In genomic region chr11:59514381-59514780, GRCm38 (mm10) we compare ENCODE assay signal across 18 mouse cellular contexts. TPM values are rescaled to one million over a fixed set of nuclear protein-coding genes. Genes with fewer than 3 reads are reported as not detected.
A peak's percentile ranks its signal among the peaks of the same experiment; 100 is the strongest.
DNase-seq lines count a peak whose midpoint lies in the region; ATAC-seq and TF ChIP-seq lines count a peak whose summit lies in the region.
"Had no signal": no experiment of that assay in that cellular context is flagged by ENCODE, and none has a peak within 500 bp of the region (broad histone marks: within the 10 kb centered on the region; RNA-seq: fewer than 3 reads in every experiment).

No protein-coding gene starts in this region.

- no peak for DNase-seq in heart, postnatal 25 days (ENCODE audit: low spot score)
- no peak for DNase-seq in embryonic facial prominence, embryonic 10.5 days (ENCODE audit: low spot score)
- peak; percentile 44 for DNase-seq in heart, postnatal 0 days (ENCODE audit: low spot score)
- no peak for DNase-seq in frontal cortex, postnatal 36 days (ENCODE audit: low spot score in 2 of 2)
- DNase-seq in embryo, embryonic 11 days, result no peak
- DNase-seq: adrenal gland, postnatal 14 days; cerebellum, adult 11 months; cerebellum, postnatal 10 days; right cerebral cortex, postnatal 4 days had no signal

- intact Hi-C loops in heart, postnatal 25 days (cut with DNase I), result no loop called here

- 0 out of 2 replicates have a peak overlapping the region, but pooled peaks have one; percentile 13 for H3K9ac ChIP-seq in heart, embryonic 12.5 days
- H3K9ac ChIP-seq in ES-Bruce4 (ENCODE audit: low read depth, poor library complexity, severe bottlenecking), result no peak overlapping the region
- no peak overlapping the region for H3K9ac ChIP-seq in heart, postnatal 0 days (replicated peaks; ENCODE audit: low read depth, low read length)
- H3K9ac ChIP-seq: liver, embryonic 12.5 days; lung, embryonic 15.5 days; midbrain, embryonic 12.5 days; neural tube, embryonic 12.5 days had no signal

- no peak for TF ChIP-seq POLR2A in ES-Bruce4 (IDR thresholded peaks at IDR 0.05; ENCODE audit: insufficient read depth, low read length)

- no peaks in the 10 kb centered on the region for H3K9me3 ChIP-seq in heart, embryonic 12.5 days (replicated peaks)
- no peaks in the 10 kb centered on the region for H3K9me3 ChIP-seq in ES-Bruce4 (replicated peaks; ENCODE audit: control insufficient read depth, insufficient read depth, low read length, poor library complexity, severe bottlenecking)
- no peaks in the 10 kb centered on the region for H3K9me3 ChIP-seq in embryonic facial prominence, embryonic 10.5 days
- no peaks in the 10 kb centered on the region for H3K9me3 ChIP-seq in heart, postnatal 0 days (replicated peaks; ENCODE audit: control insufficient read depth, low read length)
- H3K9me3 ChIP-seq: forebrain, embryonic 10.5 days; liver, embryonic 12.5 days; lung, embryonic 15.5 days; midbrain, embryonic 12.5 days; neural tube, embryonic 12.5 days had no signal

- no peak for TF ChIP-seq EP300 in ES-Bruce4 (IDR thresholded peaks at IDR 0.05; ENCODE audit: insufficient read depth, low read depth, low read length)
- TF ChIP-seq EP300 in heart, postnatal 0 days (IDR thresholded peaks at IDR 0.05; ENCODE audit: low read depth), result no peak

- WGBS in heart, embryonic 12.5 days, result 58% methylated on average over 6 of the region's 6 CpGs
- WGBS in embryonic facial prominence, embryonic 10.5 days, result 58% methylated on average over 6 of the region's 6 CpGs
- 52% methylated on average over 6 of the region's 6 CpGs for WGBS in heart, postnatal 0 days

- ATAC-seq in heart, embryonic 12.5 days (ENCODE audit: insufficient number of reproducible peaks, low FRiP score), result peak; percentile 45; the same call in 1 of the 2 replicates
- no peak for ATAC-seq in heart, postnatal 0 days (ENCODE audit: insufficient read depth, low read depth)
- ATAC-seq: hindbrain, postnatal 0 days; intestine, postnatal 0 days; liver, embryonic 12.5 days had no signal

- H3K4me3 ChIP-seq in heart, embryonic 12.5 days, result no peak overlapping the region
- H3K4me3 ChIP-seq in ES-Bruce4 (ENCODE audit: low read depth, low read length), result no peak overlapping the region
- no peak overlapping the region for H3K4me3 ChIP-seq in embryonic facial prominence, embryonic 10.5 days
- no peak overlapping the region for H3K4me3 ChIP-seq in heart, postnatal 0 days (ENCODE audit: low read depth, low read length)
- H3K4me3 ChIP-seq: forebrain, embryonic 10.5 days; liver, embryonic 12.5 days; lung, embryonic 15.5 days; midbrain, embryonic 12.5 days; neural tube, embryonic 12.5 days had no signal

- H3K4me1 ChIP-seq in heart, embryonic 12.5 days (replicated peaks), result peaks cover 8% of the 10 kb centered on the region; the same call in 1 of the 2 replicates
- peaks cover 8% of the 10 kb centered on the region for H3K4me1 ChIP-seq in ES-Bruce4 (ENCODE audit: control insufficient read depth, insufficient read depth, low read length)
- H3K4me1 ChIP-seq in embryonic facial prominence, embryonic 10.5 days, result peaks cover 4% of the 10 kb centered on the region; the same call in 1 of the 2 replicates
- H3K4me1 ChIP-seq in heart, postnatal 0 days (ENCODE audit: control insufficient read depth, insufficient read depth), result no peaks in the 10 kb centered on the region
- H3K4me1 ChIP-seq: lung, embryonic 15.5 days; midbrain, embryonic 12.5 days; neural tube, embryonic 12.5 days had no signal

- no peak overlapping the region for H3K4me2 ChIP-seq in heart, embryonic 12.5 days
- no peak overlapping the region for H3K4me2 ChIP-seq in heart, postnatal 0 days (ENCODE audit: low read depth, low read length)
- H3K4me2 ChIP-seq: liver, embryonic 12.5 days; lung, embryonic 15.5 days; midbrain, embryonic 12.5 days; neural tube, embryonic 12.5 days had no signal

- peaks cover 3% of the 10 kb centered on the region; the same call in 1 of the 2 replicates for H3K36me3 ChIP-seq in heart, embryonic 12.5 days
- H3K36me3 ChIP-seq in ES-Bruce4 (ENCODE audit: control insufficient read depth, insufficient read depth, low read length, poor library complexity, severe bottlenecking), result no peaks in the 10 kb centered on the region
- H3K36me3 ChIP-seq in embryonic facial prominence, embryonic 10.5 days (replicated peaks), result peaks cover 26% of the 10 kb centered on the region
- H3K36me3 ChIP-seq in heart, postnatal 0 days (replicated peaks; ENCODE audit: control insufficient read depth, insufficient read depth, low read length), result no peaks in the 10 kb centered on the region; the same call in 1 of the 2 replicates
- H3K36me3 ChIP-seq: liver, embryonic 12.5 days had no signal

- TF ChIP-seq CTCF in ES-Bruce4 (IDR thresholded peaks at IDR 0.05; ENCODE audit: low read depth, low read length), result no peak
- no peak for TF ChIP-seq CTCF in heart, postnatal 0 days (IDR thresholded peaks at IDR 0.05; ENCODE audit: low read depth)

- H3K27me3 ChIP-seq in heart, embryonic 12.5 days (replicated peaks), result no peaks in the 10 kb centered on the region
- no peaks in the 10 kb centered on the region for H3K27me3 ChIP-seq in ES-Bruce4 (ENCODE audit: control insufficient read depth, insufficient read depth, low read length, poor library complexity, severe bottlenecking)
- H3K27me3 ChIP-seq in embryonic facial prominence, embryonic 10.5 days (replicated peaks; ENCODE audit: low read depth, poor library complexity, severe bottlenecking), result no peaks in the 10 kb centered on the region
- H3K27me3 ChIP-seq in heart, postnatal 0 days (ENCODE audit: control insufficient read depth, insufficient read depth, low read length), result no peaks in the 10 kb centered on the region
- H3K27me3 ChIP-seq: liver, embryonic 12.5 days; lung, embryonic 15.5 days; midbrain, embryonic 12.5 days; neural tube, embryonic 12.5 days had no signal

- H3K27ac ChIP-seq in heart, embryonic 12.5 days (ENCODE audit: poor library complexity, severe bottlenecking), result peak overlapping the region; percentile 78
- H3K27ac ChIP-seq in ES-Bruce4 (ENCODE audit: insufficient read depth, low read length), result peak overlapping the region; percentile 23; the same call in 1 of the 2 replicates
- 0 out of 2 replicates have a peak overlapping the region, but pooled peaks have one; percentile 30 for H3K27ac ChIP-seq in embryonic facial prominence, embryonic 10.5 days (replicated peaks)
- H3K27ac ChIP-seq in heart, postnatal 0 days (ENCODE audit: low read depth), result peak overlapping the region; percentile 55
- H3K27ac ChIP-seq: forebrain, embryonic 10.5 days; hindbrain, postnatal 0 days; lung, embryonic 15.5 days; midbrain, embryonic 12.5 days; neural tube, embryonic 12.5 days had no signal

RNA-seq across cellular contexts. Expression of gene Zkscan17, which starts 12.2 kb away (rescaled TPM):
- 18.1 and 18.4 TPM in 2 replicates for polyA plus RNA-seq in heart, embryonic 12.5 days (2016; fragmentation: Nextera tagmentation; extraction: Ambion mirVana)
- 10 to 100 TPM; 14.4 to 18.2 TPM for total RNA-seq in heart, postnatal 25 days (2021)
- 52.5 and 56.8 TPM in 2 replicates for polyA plus RNA-seq in ES-Bruce4 (2011; ENCODE audit: insufficient read depth, insufficient read length, low read depth, missing spikeins)
- polyA plus RNA-seq in embryonic facial prominence, embryonic 10.5 days (2016; fragmentation: Nextera tagmentation; extraction: Ambion mirVana), result 37.2 and 39.3 TPM in 2 replicates
- total RNA-seq in heart, postnatal 0 days (2014; rRNA removed; ENCODE audit: low replicate concordance), result 20.6 and 21.4 TPM in 2 replicates
- 8.7 and 10.1 TPM in 2 replicates for polyA plus RNA-seq in heart, postnatal 0 days (2015; fragmentation: Nextera tagmentation; extraction: Ambion mirVana)

RNA-seq across cellular contexts. Expression of gene Nlrp3, which starts 27.0 kb away (rescaled TPM):
- 0.08 and 0.09 TPM in 2 replicates for polyA plus RNA-seq in heart, embryonic 12.5 days (2016; fragmentation: Nextera tagmentation; extraction: Ambion mirVana)
- total RNA-seq in heart, postnatal 25 days (2021), result under 1 TPM; 0.44 to 0.59 TPM
- 0.17 TPM in 1 of 2 replicates, not detected in the other for polyA plus RNA-seq in ES-Bruce4 (2011; ENCODE audit: insufficient read depth, insufficient read length, low read depth, missing spikeins)
- polyA plus RNA-seq in embryonic facial prominence, embryonic 10.5 days (2016; fragmentation: Nextera tagmentation; extraction: Ambion mirVana), result 0.14 and 0.16 TPM in 2 replicates
- 0.11 and 0.15 TPM in 2 replicates for total RNA-seq in heart, postnatal 0 days (2014; rRNA removed; ENCODE audit: low replicate concordance)
- 0.18 and 0.25 TPM in 2 replicates for polyA plus RNA-seq in heart, postnatal 0 days (2015; fragmentation: Nextera tagmentation; extraction: Ambion mirVana)

RNA-seq across cellular contexts. Expression of gene Zfp867, which starts 42.1 kb away (rescaled TPM):
- polyA plus RNA-seq in heart, embryonic 12.5 days (2016; fragmentation: Nextera tagmentation; extraction: Ambion mirVana), result 5.2 and 6.2 TPM in 2 replicates
- 1 to 10 TPM; 4.8 to 5.0 TPM for total RNA-seq in heart, postnatal 25 days (2021)
- polyA plus RNA-seq in ES-Bruce4 (2011; ENCODE audit: insufficient read depth, insufficient read length, low read depth, missing spikeins), result 7.5 and 9.4 TPM in 2 replicates
- polyA plus RNA-seq in embryonic facial prominence, embryonic 10.5 days (2016; fragmentation: Nextera tagmentation; extraction: Ambion mirVana), result 8.6 and 9.3 TPM in 2 replicates
- 4.1 and 8.3 TPM in 2 replicates for total RNA-seq in heart, postnatal 0 days (2014; rRNA removed; ENCODE audit: low replicate concordance)
- polyA plus RNA-seq in heart, postnatal 0 days (2015; fragmentation: Nextera tagmentation; extraction: Ambion mirVana), result 6.4 and 6.5 TPM in 2 replicates

Comparison
In these comparisons a context has a peak if more than half of its experiments do, and no peak if none do; other contexts are left out.
1. H3K27ac ChIP-seq: peak in every context shown above with its lines; median percentile 78 in heart, embryonic 12.5 days; 55 in heart, postnatal 0 days; 30 in embryonic facial prominence, embryonic 10.5 days; 23 in ES-Bruce4.